Mouse (Mus musculus) T-helper 2 cell (primary cell): ENCODE measurements at regions not wholly inside any gene's neighbourhood (a gene's known extent, or its start where the extent isn't known, plus 50 kb on each side); places are given as distances from the start of the nearest gene placed in this dataset.
"Not testable (repeated sequence)": the region's sequence is repeated elsewhere in the genome, so short reads cannot be mapped to it uniquely, and the experiment has no call there.

Source experiments
- in situ Hi-C: fragments of 300-600 bp; cut with MboI, MseI; formaldehyde crosslinking; loops from one replicate; pipeline ENCODE4 v1.15.1; 2025; ENCODE audit warnings: high pct_unique_total_duplicates

GRCm38 (mm10) chr2:48315306-48315705 lies 498.6 kb upstream of the Acvr2a start:
- in situ Hi-C loops = no loop called here

- in situ Hi-C loops = no loop called here
Observed at GRCm38 (mm10) chr2:48316180-48316889, 497.6 kb upstream of the Acvr2a start.

GRCm38 (mm10) chr2:48317821-48318220 lies 496.1 kb upstream of the Acvr2a start:
- in situ Hi-C loops = no loop called here

- in situ Hi-C loops = no loop called here
Observed at GRCm38 (mm10) chr2:48318384-48319030, 495.4 kb upstream of the Acvr2a start.

GRCm38 (mm10) chr2:48321471-48321870 lies 492.4 kb upstream of the Acvr2a start:
- in situ Hi-C loops = no loop called here

- in situ Hi-C loops = no loop called here
Observed at GRCm38 (mm10) chr2:48322278-48322677, 491.6 kb upstream of the Acvr2a start.

GRCm38 (mm10) chr2:48328204-48328603 lies 485.7 kb upstream of the Acvr2a start:
- in situ Hi-C loops = no loop called here

- in situ Hi-C loops = no loop called here
Observed at GRCm38 (mm10) chr2:48332783-48333182, 481.1 kb upstream of the Acvr2a start.

- in situ Hi-C loops = no loop called here
Observed at GRCm38 (mm10) chr2:48348021-48348420, 465.9 kb upstream of the Acvr2a start.

- in situ Hi-C loops = no loop called here
Observed at GRCm38 (mm10) chr2:48349794-48350193, 464.1 kb upstream of the Acvr2a start.

GRCm38 (mm10) chr2:48350206-48350605 lies 463.7 kb upstream of the Acvr2a start:
- in situ Hi-C loops = no loop called here

- in situ Hi-C loops = not testable (repeated sequence)
Observed at GRCm38 (mm10) chr2:48371572-48371971, 442.3 kb upstream of the Acvr2a start.

- in situ Hi-C loops = no loop called here
Observed at GRCm38 (mm10) chr2:48373086-48373485, 440.8 kb upstream of the Acvr2a start.

- in situ Hi-C loops = no loop called here
Observed at GRCm38 (mm10) chr2:48374302-48374701, 439.6 kb upstream of the Acvr2a start.

GRCm38 (mm10) chr2:48378160-48378559 lies 435.7 kb upstream of the Acvr2a start:
- in situ Hi-C loops = no loop called here

- in situ Hi-C loops = no loop called here
Observed at GRCm38 (mm10) chr2:48378749-48379148, 435.2 kb upstream of the Acvr2a start.

- in situ Hi-C loops = no loop called here
Observed at GRCm38 (mm10) chr2:48380140-48380539, 433.8 kb upstream of the Acvr2a start.

GRCm38 (mm10) chr2:48380786-48381185 lies 433.1 kb upstream of the Acvr2a start:
- in situ Hi-C loops = no loop called here

GRCm38 (mm10) chr2:48381481-48382075 lies 432.3 kb upstream of the Acvr2a start:
- in situ Hi-C loops = no loop called here

- in situ Hi-C loops = no loop called here
Observed at GRCm38 (mm10) chr2:48398504-48398903, 415.4 kb upstream of the Acvr2a start.

- in situ Hi-C loops = no loop called here
Observed at GRCm38 (mm10) chr2:48399191-48399590, 414.7 kb upstream of the Acvr2a start.

- in situ Hi-C loops = no loop called here
Observed at GRCm38 (mm10) chr2:48402813-48403212, 411.1 kb upstream of the Acvr2a start.

- in situ Hi-C loops = no loop called here
Observed at GRCm38 (mm10) chr2:48404460-48404859, 409.4 kb upstream of the Acvr2a start.
